Mouse (Mus musculus) adrenal gland, postnatal 4 days (tissue): ENCODE measurements around the gene Fam234b. TPM values are rescaled to one million over a fixed set of nuclear protein-coding genes. Genes with fewer than 3 reads are reported as not detected.

ENCODE experiments used
- DNase-seq, 2 experiments: peaks; one replicate each; pipeline ENCODE4 v3.0.0; 2021 to 2022; ENCODE audit warnings: low spot score in 2 of 2, mixed read lengths in 2 of 2
- total RNA-seq, 2 experiments: library from RNA; stranded (reverse); gene quantifications; 2 replicates each; pipeline ENCODE4 v1.2.3; 2021

Fam234b gene
- total RNA-seq, 2 experiments from 2014 or later, result 40.8 to 44.7 TPM

DNA sequence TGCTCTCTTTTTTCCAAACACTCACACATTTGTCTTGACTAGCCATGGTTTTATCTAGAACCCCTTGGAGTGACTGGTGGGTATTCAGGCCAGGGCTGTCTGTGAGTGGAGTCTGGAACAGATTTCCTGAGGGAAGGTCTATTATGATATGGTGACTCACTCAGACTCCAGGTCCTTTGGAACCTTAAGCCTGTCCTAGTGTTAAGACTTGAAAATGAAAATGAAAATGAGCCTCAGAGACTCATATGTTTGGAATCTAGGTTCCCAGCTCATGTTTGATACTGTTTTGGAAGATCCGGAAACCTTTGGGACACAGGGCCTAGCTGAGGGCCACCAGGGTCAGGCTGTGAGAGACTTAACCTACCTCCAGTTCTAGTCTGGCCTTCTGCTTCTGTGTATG, 68.3 kb downstream of the Fam234b start:
- no peak for DNase-seq

DNA sequence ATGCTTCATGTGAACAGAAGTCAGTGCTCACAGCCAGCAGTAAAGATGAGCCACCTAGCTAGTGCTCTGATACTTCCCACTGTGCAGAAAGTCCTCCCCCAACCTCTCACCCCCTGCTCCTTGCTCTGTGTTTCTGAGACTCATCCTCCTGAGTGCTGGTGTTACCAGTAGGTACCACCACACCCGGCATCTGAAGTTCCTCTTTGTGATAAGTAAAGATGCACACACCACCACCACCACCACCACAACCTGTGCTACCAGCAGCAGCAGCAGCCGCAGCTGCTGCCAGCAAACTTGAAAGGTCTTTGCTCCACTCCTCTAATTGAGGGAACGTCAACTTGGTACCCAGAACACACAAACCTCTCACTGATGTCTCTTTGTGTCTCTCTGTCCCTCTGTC, 69.4 kb downstream of the Fam234b start:
- DNase-seq, result no peak

DNA sequence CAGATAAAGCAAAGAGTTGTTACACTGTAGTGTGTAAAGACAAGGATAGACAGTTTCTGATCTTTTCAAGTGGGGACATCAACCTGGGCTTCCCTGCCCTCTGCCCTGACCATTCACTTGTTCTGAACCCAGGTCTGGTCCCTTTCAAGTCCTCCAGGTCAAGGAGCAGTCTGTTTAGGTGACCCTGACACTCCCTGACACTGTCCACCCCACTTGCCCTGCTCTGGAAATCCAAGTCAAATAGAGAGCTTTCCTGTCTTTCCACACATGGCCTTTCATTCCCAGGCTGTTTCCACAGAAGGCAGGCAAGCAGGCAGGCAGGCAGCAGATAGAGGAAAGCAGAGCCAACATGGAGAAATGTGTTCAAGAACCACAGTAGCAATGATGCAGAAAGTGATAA, 70.6 kb downstream of the Fam234b start:
- DNase-seq, result no peak

DNA sequence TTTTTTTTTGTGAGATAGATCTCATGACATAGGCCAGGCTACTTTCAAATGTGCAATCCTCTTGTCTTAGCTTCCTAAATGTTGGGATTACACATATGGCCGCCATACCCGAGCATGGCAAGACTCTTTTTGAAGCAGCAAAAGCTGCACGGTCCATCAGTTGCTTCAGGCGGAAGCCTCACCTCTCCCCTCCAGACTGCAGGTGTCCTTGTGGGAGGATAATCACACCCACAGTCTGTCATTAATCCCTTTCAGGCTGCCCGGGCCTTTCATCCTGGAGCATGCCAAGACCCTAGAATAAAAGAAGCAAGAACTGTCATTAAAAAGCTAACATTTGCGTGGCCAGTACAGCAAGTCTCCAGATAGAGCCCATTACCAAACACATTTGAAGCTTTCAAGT, 71.8 kb downstream of the Fam234b start:
- DNase-seq, result no peak

- no peak for DNase-seq
Measured at GRCm38 (mm10) chr6:135271761-135272160, 74.0 kb downstream of the Fam234b start.

- no peak for DNase-seq
Measured at GRCm38 (mm10) chr6:135273066-135273465, 75.3 kb downstream of the Fam234b start.

DNA sequence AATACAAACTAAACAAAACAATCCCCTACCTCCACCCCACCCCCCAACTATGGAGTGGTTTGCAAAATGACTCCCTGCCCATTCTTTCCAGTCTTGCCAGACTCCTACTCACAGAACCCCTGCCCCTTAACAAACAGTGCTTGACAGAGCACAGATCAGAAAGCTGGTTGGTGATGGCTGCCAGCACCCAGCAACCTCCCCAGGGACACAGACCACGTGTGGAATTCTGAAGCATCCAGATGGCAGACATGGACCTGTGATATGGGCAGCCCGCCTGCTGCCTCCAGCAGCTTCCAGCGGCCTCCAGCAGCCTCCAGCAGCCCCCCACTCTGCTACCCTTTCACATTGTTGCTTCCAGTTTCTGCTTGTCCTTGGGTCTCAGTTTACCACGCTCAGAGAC, 77.5 kb downstream of the Fam234b start:
- no peak for DNase-seq

DNA sequence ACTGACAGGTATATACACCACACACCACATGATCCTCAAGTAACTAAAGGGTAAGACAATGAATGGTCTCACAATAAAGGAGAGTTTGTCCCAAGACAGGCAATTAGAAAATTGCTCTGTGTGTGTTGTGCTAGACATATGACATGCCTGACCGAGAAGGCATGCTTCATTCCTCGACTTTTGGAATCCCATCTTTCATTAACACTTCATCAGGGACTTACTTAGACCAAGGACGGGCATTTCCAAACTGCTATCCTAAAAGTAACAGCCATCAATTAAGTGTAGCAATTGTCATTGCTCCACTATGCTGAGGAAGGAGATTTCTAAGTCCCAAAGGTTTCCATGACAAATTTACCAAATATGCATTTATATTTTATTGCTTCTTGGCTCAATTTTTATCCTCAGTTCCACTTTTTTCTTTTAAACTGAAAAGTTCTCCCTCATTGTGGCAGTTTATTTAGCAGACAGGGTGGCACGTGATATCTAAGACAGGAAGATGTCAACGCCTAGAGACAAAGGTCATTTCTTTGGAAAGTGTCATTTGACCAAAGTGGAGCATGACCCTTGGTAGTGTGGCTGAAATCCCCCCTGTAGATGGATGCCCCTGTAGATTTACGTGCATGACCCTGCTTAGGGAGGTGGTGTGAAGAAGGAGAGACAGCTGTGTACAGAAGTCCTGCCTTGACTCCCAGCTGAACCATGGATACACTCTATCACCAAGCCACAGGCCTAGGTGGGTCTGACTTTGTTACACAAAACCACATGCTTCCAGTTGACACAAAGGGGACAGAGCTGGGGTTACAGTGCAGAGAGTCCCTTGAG, 78.9 kb downstream of the Fam234b start:
- DNase-seq, result no peak

DNA sequence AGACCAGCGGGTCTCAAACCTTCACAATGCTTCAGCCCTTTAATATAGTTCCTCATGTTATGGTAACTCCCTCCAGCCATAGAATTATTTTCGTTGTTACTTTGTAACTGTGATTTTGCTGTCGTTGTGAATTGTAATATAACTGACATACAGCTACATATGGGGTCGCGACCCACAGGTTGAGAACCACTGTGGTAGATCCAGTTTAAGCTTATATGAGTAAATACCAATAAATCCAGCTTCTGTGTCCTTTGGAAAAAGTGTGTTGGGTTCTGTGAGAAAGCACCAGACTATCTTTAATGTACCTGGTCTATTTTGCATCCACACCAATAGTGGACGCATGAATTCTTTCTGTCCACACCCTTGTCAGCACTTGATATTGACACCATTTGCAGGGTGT, 80.5 kb downstream of the Fam234b start:
- no peak for DNase-seq

DNA sequence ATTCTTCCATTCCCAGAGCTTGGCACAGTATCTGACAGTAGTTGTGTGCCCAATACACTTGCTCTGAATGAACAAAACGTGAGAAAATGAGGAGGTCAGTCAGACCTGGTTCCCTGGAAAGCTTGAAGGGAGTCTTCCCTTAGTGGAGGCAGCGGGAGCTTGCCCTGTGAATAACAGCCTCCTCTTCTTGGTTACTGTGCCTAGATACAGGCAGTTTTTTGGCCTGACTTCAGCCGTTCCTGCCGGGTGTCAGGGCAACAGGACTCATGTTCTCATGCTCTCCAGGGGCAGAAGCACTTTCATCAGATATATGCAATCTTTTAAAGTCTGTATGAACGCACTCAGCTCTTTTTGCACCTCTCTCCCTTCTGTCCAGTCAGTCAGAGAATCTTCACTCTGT, 81.5 kb downstream of the Fam234b start:
- no peak for DNase-seq

- DNase-seq, result no peak
Measured at GRCm38 (mm10) chr6:135279856-135280255, 82.1 kb downstream of the Fam234b start.

DNA sequence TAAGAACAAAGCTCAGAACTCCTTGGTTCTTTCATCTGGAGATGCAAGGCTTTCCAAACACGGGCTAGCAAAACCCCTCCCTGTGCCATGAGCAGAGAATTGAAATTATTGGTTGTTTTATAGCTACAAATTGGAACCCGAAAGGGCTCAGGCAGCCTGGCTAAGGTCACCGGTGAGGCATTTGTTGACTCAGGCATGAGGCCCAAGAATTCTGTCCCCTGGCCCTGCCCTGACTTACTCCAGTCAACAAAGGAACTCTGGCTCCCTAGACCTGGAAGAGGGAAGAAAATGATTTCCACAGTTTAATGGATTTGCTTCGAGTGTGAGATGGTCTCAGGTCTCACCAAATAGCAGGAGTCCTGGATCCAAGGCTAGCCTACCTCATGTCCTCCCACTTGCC, 94.6 kb downstream of the Fam234b start:
- no peak for DNase-seq

GRCm38 (mm10) chr6:135294150-135294549, 96.4 kb downstream of the Fam234b start:
- DNase-seq, result no peak

Other genes with a start within 250 kb of the Fam234b start
- 1 to 10 TPM; 6.5 to 8.2 TPM for gene Apold1, start 216.3 kb upstream of the Fam234b start, total RNA-seq
- 10 to 100 TPM; 74.1 to 84.0 TPM for gene Ddx47, start 186.4 kb upstream of the Fam234b start, total RNA-seq
- 1 to 10 TPM; 1.7 to 3.0 TPM for gene Gprc5a, start 132.3 kb upstream of the Fam234b start, total RNA-seq
- gene Gprc5d, start 79.7 kb upstream of the Fam234b start, total RNA-seq, result not detected
- gene Hebp1, start within 50 bp of the Fam234b start, total RNA-seq, result 10 to 100 TPM; 41.4 to 43.6 TPM
- not detected for gene Gsg1, start 56.4 kb downstream of the Fam234b start, total RNA-seq
- gene Pbp2, start 112.4 kb downstream of the Fam234b start, total RNA-seq, result not detected
- 100 to 1,000 TPM; 110 to 112 TPM for gene Emp1, start 164.6 kb downstream of the Fam234b start, total RNA-seq